Mouse (Mus musculus): ENCODE results near the gene Camta1. TPM values are rescaled to one million over a fixed set of nuclear protein-coding genes. Genes with fewer than 3 reads are reported as not detected.

Camta1 gene
- polyA plus RNA-seq, 1 experiment from 2014 or later, result 206 TPM

DNA sequence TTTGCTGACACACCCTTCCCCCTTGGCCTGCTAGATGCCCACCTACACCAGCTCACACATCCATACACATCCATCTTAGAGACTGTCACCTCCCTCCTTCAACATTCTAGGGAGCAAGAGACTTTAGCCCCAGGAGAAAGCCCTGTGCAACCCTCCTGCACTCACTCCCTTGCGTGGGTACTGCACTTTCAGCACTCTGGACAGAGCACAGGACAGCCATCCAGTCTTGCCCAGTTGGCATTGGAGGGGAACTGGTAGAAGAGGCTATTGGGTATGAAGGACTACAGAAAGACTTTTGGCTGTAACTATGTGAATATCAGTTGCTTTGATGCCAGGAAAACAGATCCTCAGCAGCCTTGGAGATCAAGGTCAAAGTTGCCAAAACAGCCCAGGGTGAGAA lies 675.9 kb downstream of the Camta1 start:
- H3K9ac ChIP-seq (replicated peaks; ENCODE audit: low read depth, low read length), result no peak overlapping the region
- H3K4me2 ChIP-seq (ENCODE audit: low read depth, low read length), result no peak overlapping the region
- ATAC-seq (ENCODE audit: low read depth), result no peak
- H3K27me3 ChIP-seq (ENCODE audit: control insufficient read depth, insufficient read depth, low read length), result no peaks in the 10 kb centered on the region
- no peak overlapping the region for H3K27ac ChIP-seq (ENCODE audit: low read depth, low read length)
- H3K9me3 ChIP-seq (ENCODE audit: control insufficient read depth, low read length), result no peaks in the 10 kb centered on the region
- 23% methylated on average over 1 of the region's 1 CpGs for WGBS
- H3K36me3 ChIP-seq (ENCODE audit: control insufficient read depth, insufficient read depth, low read length), result no peaks in the 10 kb centered on the region
- H3K4me1 ChIP-seq (ENCODE audit: control insufficient read depth, insufficient read depth, low read length), result peaks cover 5% of the 10 kb centered on the region; the same call in 1 of the 2 replicates
- no peak overlapping the region for H3K4me3 ChIP-seq (ENCODE audit: low read depth, low read length)

DNA sequence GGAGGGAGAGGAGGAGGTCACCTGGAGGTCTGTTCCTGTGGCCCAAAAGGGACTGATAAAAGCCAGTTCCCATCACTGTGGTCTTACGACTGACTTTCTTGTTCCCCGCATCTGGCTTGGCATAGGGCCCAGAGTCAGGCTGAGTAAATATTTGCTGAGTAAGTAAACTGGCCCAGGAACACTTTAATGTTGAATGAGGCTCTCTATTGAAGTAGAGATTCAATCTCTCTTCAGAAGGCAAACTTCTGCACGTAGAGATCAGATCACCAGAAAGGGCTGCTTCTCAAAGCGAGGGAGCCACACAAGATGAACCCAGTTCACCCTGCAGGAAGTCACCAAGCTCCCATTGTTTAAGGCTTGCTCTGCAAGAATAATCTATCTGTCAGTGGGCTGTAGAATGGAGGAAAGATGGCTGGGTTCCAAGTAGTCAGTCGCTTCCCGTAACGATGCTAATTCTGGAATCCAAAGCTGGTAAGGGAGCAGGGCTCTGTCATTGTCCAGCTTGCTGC lies 681.2 kb downstream of the Camta1 start:
- H3K9ac ChIP-seq (replicated peaks; ENCODE audit: low read depth, low read length), result no peak overlapping the region
- H3K36me3 ChIP-seq (ENCODE audit: control insufficient read depth, insufficient read depth, low read length), result no peaks in the 10 kb centered on the region
- H3K27ac ChIP-seq (ENCODE audit: low read depth, low read length), result peak overlapping the region; percentile 35; the same call in 1 of the 2 replicates
- no peaks in the 10 kb centered on the region for H3K27me3 ChIP-seq (ENCODE audit: control insufficient read depth, insufficient read depth, low read length)
- no peak overlapping the region for H3K4me3 ChIP-seq (ENCODE audit: low read depth, low read length)
- H3K4me2 ChIP-seq (ENCODE audit: low read depth, low read length), result no peak overlapping the region
- 0 out of 2 replicates have a peak, but pooled peaks have one; percentile 12 for ATAC-seq (ENCODE audit: low read depth)
- peaks cover 16% of the 10 kb centered on the region for H3K4me1 ChIP-seq (ENCODE audit: control insufficient read depth, insufficient read depth, low read length)
- 17% methylated on average over 7 of the region's 7 CpGs for WGBS
- H3K9me3 ChIP-seq (ENCODE audit: control insufficient read depth, low read length), result no peaks in the 10 kb centered on the region

DNA sequence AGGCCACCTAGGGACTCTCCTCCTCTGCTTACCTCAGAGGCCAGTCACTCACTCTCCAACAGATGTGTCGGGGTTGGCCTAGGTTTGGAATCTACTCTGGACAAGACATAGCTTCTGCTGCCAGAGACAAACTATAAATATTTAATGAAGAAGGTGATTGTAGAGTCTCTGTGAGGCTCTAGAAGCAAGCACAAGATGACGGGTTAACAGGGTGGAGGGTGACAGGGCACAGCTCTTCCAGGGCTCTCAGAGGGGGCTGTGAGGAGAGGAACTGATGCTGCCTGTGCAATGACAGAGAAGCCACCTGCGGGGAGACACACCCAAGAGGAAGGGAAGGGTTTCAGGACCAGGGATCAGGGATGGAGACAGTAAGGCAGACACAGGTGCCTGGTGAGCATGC lies 682.0 kb downstream of the Camta1 start:
- H3K27me3 ChIP-seq (ENCODE audit: control insufficient read depth, insufficient read depth, low read length), result no peaks in the 10 kb centered on the region
- H3K4me2 ChIP-seq (ENCODE audit: low read depth, low read length), result no peak overlapping the region
- no peak for ATAC-seq (ENCODE audit: low read depth)
- peak overlapping the region; percentile 35 for H3K27ac ChIP-seq (ENCODE audit: low read depth, low read length)
- no peak overlapping the region for H3K4me3 ChIP-seq (ENCODE audit: low read depth, low read length)
- H3K4me1 ChIP-seq (ENCODE audit: control insufficient read depth, insufficient read depth, low read length), result peaks cover 16% of the 10 kb centered on the region
- WGBS, result 44% methylated on average over 3 of the region's 3 CpGs
- no peak overlapping the region for H3K9ac ChIP-seq (replicated peaks; ENCODE audit: low read depth, low read length)
- no peaks in the 10 kb centered on the region for H3K9me3 ChIP-seq (ENCODE audit: control insufficient read depth, low read length)
- H3K36me3 ChIP-seq (ENCODE audit: control insufficient read depth, insufficient read depth, low read length), result no peaks in the 10 kb centered on the region

DNA sequence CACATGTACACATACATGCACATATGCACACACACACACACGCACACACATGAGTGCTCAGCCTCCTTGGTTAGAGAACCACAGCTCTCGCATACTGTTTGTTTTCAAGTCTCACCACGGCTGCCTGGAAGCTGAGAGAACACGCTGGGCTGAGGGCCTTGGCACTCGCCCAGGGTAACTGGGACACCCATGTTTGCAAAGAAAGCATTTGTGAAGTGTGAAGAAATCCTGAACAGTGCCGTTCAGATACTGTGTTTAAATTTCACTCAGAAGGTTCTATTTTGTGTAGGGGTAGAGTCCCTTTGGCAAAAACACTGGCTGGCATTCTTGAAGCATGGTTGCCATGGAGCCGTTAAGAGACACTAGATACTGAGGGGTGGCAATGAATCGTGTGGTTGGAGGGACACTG lies 682.7 kb downstream of the Camta1 start:
- WGBS, result 24% methylated on average over 8 of the region's 8 CpGs
- Histone ChIP-seq H3K27ac (ENCODE audit: low read depth, low read length) (peak overlapping the region; percentile 35; the same call in 1 of the 2 replicates), H3K27me3 (ENCODE audit: control insufficient read depth, insufficient read depth, low read length) (no peaks in the 10 kb centered on the region), H3K4me2 (ENCODE audit: low read depth, low read length) (no peak overlapping the region), H3K36me3 (ENCODE audit: control insufficient read depth, insufficient read depth, low read length) (no peaks in the 10 kb centered on the region), H3K9me3 (ENCODE audit: control insufficient read depth, low read length) (no peaks in the 10 kb centered on the region), H3K4me1 (ENCODE audit: control insufficient read depth, insufficient read depth, low read length) (peaks cover 16% of the 10 kb centered on the region), H3K4me3 (ENCODE audit: low read depth, low read length) (no peak overlapping the region), H3K9ac (replicated peaks; ENCODE audit: low read depth, low read length) (no peak overlapping the region)
- peak; percentile 68; the same call in 1 of the 2 replicates for ATAC-seq (ENCODE audit: low read depth)

DNA sequence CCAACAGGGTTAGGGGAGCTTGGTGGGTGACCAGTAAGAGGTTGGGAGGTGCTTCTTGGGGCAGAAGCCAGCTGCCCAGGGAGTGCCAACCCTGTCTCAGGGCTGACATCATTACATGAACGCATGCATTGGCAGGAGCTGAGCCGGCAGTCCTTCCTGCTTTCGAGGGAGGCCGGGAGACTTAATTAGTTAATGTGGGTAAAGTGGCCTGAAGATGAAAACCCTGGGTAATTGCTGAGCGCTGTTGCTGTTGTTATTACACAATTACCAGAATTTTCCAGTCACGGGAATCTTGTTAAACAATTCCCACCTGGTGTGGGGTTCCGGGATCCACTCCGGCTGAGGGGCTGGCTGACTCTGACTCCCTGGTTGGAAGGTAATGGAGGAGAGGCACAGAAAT lies 689.1 kb downstream of the Camta1 start:
- no peak overlapping the region for H3K4me2 ChIP-seq (ENCODE audit: low read depth, low read length)
- ATAC-seq (ENCODE audit: low read depth), result no peak
- 40% methylated on average over 8 of the region's 8 CpGs for WGBS
- H3K4me3 ChIP-seq (ENCODE audit: low read depth, low read length), result no peak overlapping the region
- H3K9ac ChIP-seq (replicated peaks; ENCODE audit: low read depth, low read length), result no peak overlapping the region
- peaks cover 21% of the 10 kb centered on the region for H3K4me1 ChIP-seq (ENCODE audit: control insufficient read depth, insufficient read depth, low read length)
- no peaks in the 10 kb centered on the region for H3K9me3 ChIP-seq (ENCODE audit: control insufficient read depth, low read length)
- H3K36me3 ChIP-seq (ENCODE audit: control insufficient read depth, insufficient read depth, low read length), result no peaks in the 10 kb centered on the region
- no peak overlapping the region for H3K27ac ChIP-seq (ENCODE audit: low read depth, low read length)
- no peaks in the 10 kb centered on the region for H3K27me3 ChIP-seq (ENCODE audit: control insufficient read depth, insufficient read depth, low read length)

DNA sequence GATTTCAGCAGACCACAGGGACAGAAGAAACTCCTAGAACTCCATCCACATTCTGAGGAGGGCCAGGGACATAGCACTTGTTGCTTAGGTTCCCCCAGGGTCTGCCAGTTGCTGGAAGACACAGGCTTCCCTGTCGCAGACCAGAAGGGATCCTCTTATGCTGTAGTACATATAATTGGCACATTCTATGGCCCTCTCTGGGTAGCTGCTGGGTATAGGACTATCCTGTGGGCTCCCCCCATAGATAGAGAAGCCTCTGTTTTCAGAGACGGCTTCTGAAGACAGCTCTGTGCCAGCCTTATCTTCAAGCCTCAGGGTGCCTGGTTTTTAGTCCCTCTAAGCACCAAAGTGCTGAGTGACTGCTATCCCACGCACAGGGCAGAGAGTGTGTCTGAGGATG lies 690.6 kb downstream of the Camta1 start:
- peak overlapping the region; percentile 74 for H3K27ac ChIP-seq (ENCODE audit: low read depth, low read length)
- no peak overlapping the region for H3K9ac ChIP-seq (replicated peaks; ENCODE audit: low read depth, low read length)

DNA sequence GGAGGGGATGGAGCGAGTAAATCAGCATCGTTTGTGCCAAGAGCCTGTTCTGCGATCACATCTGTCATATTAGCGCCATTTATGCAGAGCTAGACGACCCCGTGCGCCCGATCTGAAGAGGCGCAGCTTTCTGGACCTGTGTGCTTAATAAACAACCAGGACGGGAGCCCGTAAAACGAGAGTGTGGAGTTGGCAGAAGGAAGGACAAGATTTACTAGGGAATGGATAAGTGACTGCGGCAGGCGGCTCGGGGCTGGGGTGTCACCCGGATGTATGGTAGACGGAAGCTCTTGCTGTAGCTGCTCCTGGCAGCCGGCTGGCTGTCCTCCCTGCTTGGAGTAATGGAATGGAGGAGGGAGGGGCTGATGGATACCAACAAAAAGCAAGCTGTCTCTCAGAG lies 691.0 kb downstream of the Camta1 start:
- H3K9me3 ChIP-seq (ENCODE audit: control insufficient read depth, low read length), result no peaks in the 10 kb centered on the region
- no peaks in the 10 kb centered on the region for H3K36me3 ChIP-seq (ENCODE audit: control insufficient read depth, insufficient read depth, low read length)
- peak overlapping the region; percentile 22; the same call in 1 of the 2 replicates for H3K9ac ChIP-seq (replicated peaks; ENCODE audit: low read depth, low read length)
- H3K4me2 ChIP-seq (ENCODE audit: low read depth, low read length), result peak overlapping the region; percentile 15; the same call in 1 of the 2 replicates
- WGBS, result 25% methylated on average over 18 of the region's 18 CpGs
- H3K4me3 ChIP-seq (ENCODE audit: low read depth, low read length), result no peak overlapping the region
- H3K4me1 ChIP-seq (ENCODE audit: control insufficient read depth, insufficient read depth, low read length), result peaks cover 26% of the 10 kb centered on the region
- ATAC-seq (ENCODE audit: low read depth), result peak; percentile 69
- H3K27me3 ChIP-seq (ENCODE audit: control insufficient read depth, insufficient read depth, low read length), result no peaks in the 10 kb centered on the region
- peak overlapping the region; percentile 74 for H3K27ac ChIP-seq (ENCODE audit: low read depth, low read length)

More for the DNA sequence above, 690.6 kb downstream of the Camta1 start:
- ATAC-seq (ENCODE audit: low read depth), result peak; percentile 12; the same call in 1 of the 2 replicates
- Histone ChIP-seq H3K36me3 (ENCODE audit: control insufficient read depth, insufficient read depth, low read length) (no peaks in the 10 kb centered on the region), H3K4me1 (ENCODE audit: control insufficient read depth, insufficient read depth, low read length) (peaks cover 22% of the 10 kb centered on the region), H3K4me3 (ENCODE audit: low read depth, low read length) (no peak overlapping the region), H3K27me3 (ENCODE audit: control insufficient read depth, insufficient read depth, low read length) (no peaks in the 10 kb centered on the region), H3K4me2 (ENCODE audit: low read depth, low read length) (no peak overlapping the region), H3K9me3 (ENCODE audit: control insufficient read depth, low read length) (no peaks in the 10 kb centered on the region)
- WGBS, result 62% methylated on average over 3 of the region's 3 CpGs

DNA sequence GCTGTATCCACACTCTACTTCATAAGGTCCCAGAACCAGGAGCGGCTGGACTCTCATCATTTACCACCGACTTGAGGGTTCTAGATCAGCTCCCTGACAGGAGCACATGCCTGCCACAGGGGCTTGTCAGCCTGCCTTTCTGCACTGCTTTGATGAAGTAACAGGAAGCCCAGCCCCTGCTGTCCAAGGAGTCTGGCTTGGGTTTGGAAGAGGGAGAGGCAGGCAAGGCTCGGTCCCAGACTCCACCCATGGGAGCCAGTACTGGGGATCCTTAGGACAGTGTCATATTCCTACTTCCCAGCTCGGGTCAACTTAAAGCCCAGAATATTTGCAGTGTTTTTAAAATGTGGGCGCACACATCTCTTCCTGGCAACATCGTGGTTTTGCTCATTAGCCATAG lies 694.7 kb downstream of the Camta1 start:
- 83% methylated on average over 6 of the region's 6 CpGs for WGBS
- Histone ChIP-seq H3K4me2 (ENCODE audit: low read depth, low read length) (no peak overlapping the region), H3K27ac (ENCODE audit: low read depth, low read length) (no peak overlapping the region), H3K27me3 (ENCODE audit: control insufficient read depth, insufficient read depth, low read length) (peaks cover 3% of the 10 kb centered on the region; the same call in 1 of the 2 replicates), H3K9me3 (ENCODE audit: control insufficient read depth, low read length) (no peaks in the 10 kb centered on the region), H3K9ac (replicated peaks; ENCODE audit: low read depth, low read length) (no peak overlapping the region), H3K36me3 (ENCODE audit: control insufficient read depth, insufficient read depth, low read length) (no peaks in the 10 kb centered on the region), H3K4me1 (ENCODE audit: control insufficient read depth, insufficient read depth, low read length) (peaks cover 27% of the 10 kb centered on the region), H3K4me3 (ENCODE audit: low read depth, low read length) (no peak overlapping the region)
- no peak for ATAC-seq (ENCODE audit: low read depth)

DNA sequence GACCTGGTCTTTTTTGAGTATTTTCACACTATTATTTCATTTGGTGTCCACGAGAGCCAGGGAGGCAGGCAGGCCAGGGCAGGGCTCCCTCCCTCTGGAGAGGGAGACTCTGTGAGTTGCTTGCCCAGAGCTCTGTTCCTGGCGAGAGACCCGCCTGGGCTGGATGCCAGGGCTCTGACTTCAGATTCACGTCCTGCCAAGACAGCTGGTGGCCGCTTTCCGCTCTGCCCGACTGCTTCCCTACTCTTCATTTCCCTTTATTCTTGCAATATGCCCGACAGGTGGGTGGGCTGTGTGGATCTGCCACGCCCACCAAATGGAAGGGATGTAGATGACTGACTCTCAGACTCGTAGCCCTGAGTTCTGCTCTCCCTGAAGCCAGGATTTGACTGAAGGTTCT lies 696.1 kb downstream of the Camta1 start:
- ATAC-seq (ENCODE audit: low read depth), result peak; percentile 58; the same call in 1 of the 2 replicates
- Histone ChIP-seq H3K4me2 (ENCODE audit: low read depth, low read length) (no peak overlapping the region), H3K27ac (ENCODE audit: low read depth, low read length) (peak overlapping the region; percentile 34; the same call in 1 of the 2 replicates), H3K36me3 (ENCODE audit: control insufficient read depth, insufficient read depth, low read length) (no peaks in the 10 kb centered on the region), H3K27me3 (ENCODE audit: control insufficient read depth, insufficient read depth, low read length) (peaks cover 3% of the 10 kb centered on the region; the same call in 1 of the 2 replicates), H3K9ac (replicated peaks; ENCODE audit: low read depth, low read length) (no peak overlapping the region), H3K4me3 (ENCODE audit: low read depth, low read length) (no peak overlapping the region), H3K4me1 (ENCODE audit: control insufficient read depth, insufficient read depth, low read length) (peaks cover 17% of the 10 kb centered on the region), H3K9me3 (ENCODE audit: control insufficient read depth, low read length) (no peaks in the 10 kb centered on the region)
- 10% methylated on average over 10 of the region's 10 CpGs for WGBS
